Mouse (Mus musculus): ENCODE results near the gene Fign. TPM values are rescaled to one million over a fixed set of nuclear protein-coding genes. Genes with fewer than 3 reads are reported as not detected.

Gene Fign
- polyA plus RNA-seq (2016; fragmentation: Nextera tagmentation; extraction: Ambion mirVana), result 13.3 and 14.5 TPM in 2 replicates

DNA sequence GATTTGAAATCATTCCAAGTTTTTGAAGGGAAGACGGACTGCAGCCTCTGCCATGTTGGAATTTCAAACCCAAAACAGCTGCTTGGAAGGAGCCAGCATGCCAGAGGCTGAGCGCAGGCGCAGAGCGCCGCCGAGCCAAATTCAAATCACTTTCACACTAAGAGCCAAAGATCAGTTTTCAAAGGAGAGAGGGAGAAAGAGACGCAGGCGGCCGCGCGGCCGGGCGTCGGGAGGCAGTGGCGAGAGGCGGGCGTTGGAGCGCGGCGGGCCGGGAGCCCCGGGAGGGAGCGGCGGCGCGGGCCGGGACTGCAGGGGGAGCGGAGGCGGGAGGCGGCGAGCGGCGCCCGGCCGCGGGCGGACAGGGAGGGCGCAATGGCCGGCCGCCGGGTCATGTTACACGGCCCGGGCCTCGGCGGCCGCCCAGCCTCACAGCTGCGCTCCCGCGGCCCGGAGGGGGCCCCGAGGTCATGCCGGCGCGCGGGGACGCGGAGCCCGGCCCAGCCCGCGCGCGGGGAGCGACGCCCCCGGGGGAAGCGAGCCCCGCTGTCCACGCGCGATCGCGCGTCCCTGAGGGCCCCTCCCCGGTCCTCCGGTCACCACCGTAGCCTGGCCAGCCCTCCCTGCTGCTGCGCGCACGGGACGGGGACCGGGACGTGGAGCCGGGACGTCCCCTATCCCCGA is at the start of gene Fign:
Gene Fign (minus strand): TSS at position 102 of the 681 bp plus-strand sequence.
- Histone ChIP-seq H3K9ac (peak within 1 kb of the TSS; percentile 93), H3K4me3 (peak within 1 kb of the TSS; percentile 72), H3K4me1 (peaks cover 20% of the 10 kb centered on the region), H3K9me3 (replicated peaks) (no peaks in the 10 kb centered on the region), H3K27me3 (no peaks in the 10 kb centered on the region), H3K4me2 (replicated peaks) (peak within 1 kb of the TSS; percentile 79), H3K27ac (peak within 1 kb of the TSS; percentile 99), H3K36me3 (no peaks in the 10 kb centered on the region)
- whole genome bisulfite sequencing, result under 1% methylated on average over 45 of the region's 85 CpGs
- ATAC-seq (ENCODE audit: low FRiP score), result peak; percentile 84

DNA sequence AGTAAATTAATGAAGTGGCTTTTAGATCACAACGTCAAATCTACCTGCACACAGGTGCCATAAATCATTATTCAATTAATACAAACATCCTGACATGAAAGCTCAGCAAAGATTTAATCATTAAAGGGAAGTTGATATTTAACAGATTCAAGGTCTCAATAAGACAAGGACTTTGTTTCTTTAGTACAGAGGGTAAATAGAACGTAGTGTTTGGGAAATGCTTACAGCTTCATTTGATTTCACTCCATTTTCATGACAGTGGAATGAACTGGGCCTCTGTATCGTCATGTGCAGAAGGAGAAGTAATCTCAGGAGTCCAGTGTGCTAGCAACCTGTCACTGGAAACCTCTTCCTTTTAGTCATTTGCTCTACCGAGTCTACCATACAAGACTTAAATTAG is 35.8 kb upstream of the Fign start:
- H3K9me3 ChIP-seq (replicated peaks), result no peaks in the 10 kb centered on the region
- H3K4me1 ChIP-seq, result no peaks in the 10 kb centered on the region
- no peak overlapping the region for H3K4me3 ChIP-seq
- no peaks in the 10 kb centered on the region for H3K36me3 ChIP-seq
- no peak for ATAC-seq (ENCODE audit: low FRiP score)
- no peak overlapping the region for H3K9ac ChIP-seq
- no peak overlapping the region for H3K27ac ChIP-seq
- H3K4me2 ChIP-seq (replicated peaks), result no peak overlapping the region
- WGBS, result 88% methylated on average over 4 of the region's 4 CpGs
- no peaks in the 10 kb centered on the region for H3K27me3 ChIP-seq

DNA sequence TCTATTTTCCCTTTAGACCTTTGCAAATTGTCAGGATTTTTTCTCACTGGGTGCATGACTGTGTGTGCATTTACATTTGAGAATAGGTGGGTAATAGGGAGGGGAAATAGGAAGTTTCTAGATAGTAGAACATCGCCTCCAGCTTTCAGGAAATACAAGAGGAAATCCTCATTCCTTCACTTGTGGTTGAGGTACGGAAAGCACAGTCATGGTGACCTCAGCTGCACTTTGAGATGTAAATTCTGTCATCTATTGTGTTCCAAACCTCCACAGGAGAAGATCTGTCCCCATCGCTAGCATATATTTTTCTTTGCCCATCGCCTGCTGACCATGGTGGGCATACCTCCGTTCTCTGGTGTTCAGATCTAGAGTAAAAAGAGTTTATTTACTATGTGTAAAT is 22.7 kb upstream of the Fign start:
- Histone ChIP-seq H3K4me2 (replicated peaks) (no peak overlapping the region), H3K27ac (no peak overlapping the region), H3K9me3 (replicated peaks) (no peaks in the 10 kb centered on the region), H3K27me3 (no peaks in the 10 kb centered on the region), H3K9ac (no peak overlapping the region), H3K4me3 (no peak overlapping the region), H3K4me1 (no peaks in the 10 kb centered on the region), H3K36me3 (no peaks in the 10 kb centered on the region)
- WGBS, result 89% methylated on average over 5 of the region's 5 CpGs
- ATAC-seq (ENCODE audit: low FRiP score), result no peak

DNA sequence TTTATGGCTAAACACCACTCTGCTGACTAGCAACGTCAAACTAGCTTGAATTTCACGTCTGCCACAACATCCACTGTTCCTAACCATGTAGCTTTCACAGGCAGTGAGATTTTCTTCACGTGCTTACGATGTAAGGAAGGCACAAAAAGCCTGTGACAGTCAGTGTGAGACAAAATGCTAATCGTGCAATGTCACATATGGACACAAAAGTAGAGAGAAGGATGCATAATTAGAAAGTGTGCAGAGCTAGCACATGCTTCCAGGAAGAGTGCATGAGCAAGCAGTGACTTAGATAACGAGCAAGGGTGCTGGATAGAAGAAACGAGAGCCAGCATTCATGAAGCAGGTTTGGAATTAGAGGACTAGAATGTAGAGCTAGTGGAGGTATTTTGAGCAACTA is 18.8 kb upstream of the Fign start:
- ATAC-seq (ENCODE audit: low FRiP score), result no peak
- no peaks in the 10 kb centered on the region for H3K36me3 ChIP-seq
- H3K9ac ChIP-seq, result no peak overlapping the region
- H3K4me3 ChIP-seq, result no peak overlapping the region
- no peaks in the 10 kb centered on the region for H3K9me3 ChIP-seq (replicated peaks)
- H3K4me1 ChIP-seq, result no peaks in the 10 kb centered on the region
- 76% methylated on average over 7 of the region's 7 CpGs for WGBS
- no peaks in the 10 kb centered on the region for H3K27me3 ChIP-seq
- no peak overlapping the region for H3K4me2 ChIP-seq (replicated peaks)
- H3K27ac ChIP-seq, result no peak overlapping the region

DNA sequence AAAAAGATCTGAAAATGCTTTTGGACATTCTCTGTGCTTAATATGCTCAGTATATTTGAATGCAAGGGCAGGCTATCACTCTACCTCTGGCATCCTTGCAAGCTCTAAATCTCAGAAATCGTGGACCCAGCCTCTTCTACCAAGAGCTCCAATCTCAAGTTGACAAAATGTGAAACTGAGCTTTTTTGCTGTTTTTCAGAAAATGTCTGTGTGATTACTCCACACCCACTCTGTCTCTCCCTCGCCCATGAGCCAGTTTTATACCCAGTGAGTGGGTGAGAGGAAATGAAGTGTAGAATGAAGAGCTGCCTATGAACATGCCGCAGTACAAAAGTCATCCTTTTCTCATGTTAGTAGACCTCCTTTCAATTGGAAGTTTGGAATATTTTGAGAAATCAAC is 13.3 kb upstream of the Fign start:
- no peak for ATAC-seq (ENCODE audit: low FRiP score)
- H3K4me2 ChIP-seq (replicated peaks), result no peak overlapping the region
- H3K27ac ChIP-seq, result no peak overlapping the region
- H3K4me1 ChIP-seq, result no peaks in the 10 kb centered on the region
- H3K9me3 ChIP-seq (replicated peaks), result no peaks in the 10 kb centered on the region
- H3K27me3 ChIP-seq, result no peaks in the 10 kb centered on the region
- H3K36me3 ChIP-seq, result no peaks in the 10 kb centered on the region
- 90% methylated on average over 3 of the region's 3 CpGs for WGBS
- no peak overlapping the region for H3K4me3 ChIP-seq
- no peak overlapping the region for H3K9ac ChIP-seq

DNA sequence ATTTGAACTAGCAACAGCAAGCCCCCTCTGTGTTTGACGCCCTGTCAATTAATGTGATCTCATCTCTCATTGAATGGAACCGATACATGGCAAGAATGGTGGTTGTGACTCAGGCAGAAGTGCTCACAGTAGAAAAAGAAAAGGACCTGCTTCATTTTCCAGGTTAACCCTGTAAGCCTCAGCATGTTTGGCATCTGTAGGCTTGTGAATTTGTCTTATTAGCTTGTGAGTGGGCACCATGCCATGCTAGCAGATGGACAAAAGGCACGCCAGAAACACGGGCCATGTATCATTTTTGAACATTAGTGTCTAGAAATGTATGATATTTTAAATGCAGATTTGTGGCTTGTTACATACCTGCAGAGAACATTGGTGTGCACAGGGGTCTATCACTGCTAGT is 12.0 kb upstream of the Fign start:
- Histone ChIP-seq H3K9me3 (replicated peaks) (no peaks in the 10 kb centered on the region), H3K4me1 (no peaks in the 10 kb centered on the region), H3K36me3 (no peaks in the 10 kb centered on the region), H3K9ac (no peak overlapping the region), H3K27ac (no peak overlapping the region), H3K27me3 (no peaks in the 10 kb centered on the region), H3K4me3 (no peak overlapping the region), H3K4me2 (replicated peaks) (no peak overlapping the region)
- 93% methylated on average over 4 of the region's 4 CpGs for WGBS
- ATAC-seq (ENCODE audit: low FRiP score), result no peak

DNA sequence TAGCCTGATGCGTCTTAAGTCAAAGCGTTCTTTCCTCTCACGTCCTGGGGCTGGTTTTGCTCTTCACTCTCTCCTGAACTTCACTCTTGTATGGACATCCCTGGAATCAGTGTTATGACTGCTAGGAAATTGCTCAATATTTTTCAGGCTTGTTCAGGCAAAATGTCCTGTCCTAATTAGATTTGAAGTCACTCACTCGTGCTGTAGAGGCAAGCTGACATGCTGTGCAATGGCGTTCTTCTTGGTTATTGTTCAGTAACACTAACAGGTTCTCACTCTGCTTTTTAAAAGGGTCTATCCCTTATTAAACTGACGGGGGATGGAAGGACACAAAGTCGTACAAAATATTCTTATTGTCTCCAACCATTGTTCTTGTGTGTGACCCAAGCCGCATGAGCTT is 10.2 kb upstream of the Fign start:
- no peaks in the 10 kb centered on the region for H3K36me3 ChIP-seq
- no peaks in the 10 kb centered on the region for H3K9me3 ChIP-seq (replicated peaks)
- 75% methylated on average over 8 of the region's 8 CpGs for WGBS
- no peak overlapping the region for H3K27ac ChIP-seq
- no peak overlapping the region for H3K9ac ChIP-seq
- ATAC-seq (ENCODE audit: low FRiP score), result no peak
- no peak overlapping the region for H3K4me3 ChIP-seq
- H3K4me2 ChIP-seq (replicated peaks), result no peak overlapping the region
- H3K4me1 ChIP-seq, result no peaks in the 10 kb centered on the region
- no peaks in the 10 kb centered on the region for H3K27me3 ChIP-seq

DNA sequence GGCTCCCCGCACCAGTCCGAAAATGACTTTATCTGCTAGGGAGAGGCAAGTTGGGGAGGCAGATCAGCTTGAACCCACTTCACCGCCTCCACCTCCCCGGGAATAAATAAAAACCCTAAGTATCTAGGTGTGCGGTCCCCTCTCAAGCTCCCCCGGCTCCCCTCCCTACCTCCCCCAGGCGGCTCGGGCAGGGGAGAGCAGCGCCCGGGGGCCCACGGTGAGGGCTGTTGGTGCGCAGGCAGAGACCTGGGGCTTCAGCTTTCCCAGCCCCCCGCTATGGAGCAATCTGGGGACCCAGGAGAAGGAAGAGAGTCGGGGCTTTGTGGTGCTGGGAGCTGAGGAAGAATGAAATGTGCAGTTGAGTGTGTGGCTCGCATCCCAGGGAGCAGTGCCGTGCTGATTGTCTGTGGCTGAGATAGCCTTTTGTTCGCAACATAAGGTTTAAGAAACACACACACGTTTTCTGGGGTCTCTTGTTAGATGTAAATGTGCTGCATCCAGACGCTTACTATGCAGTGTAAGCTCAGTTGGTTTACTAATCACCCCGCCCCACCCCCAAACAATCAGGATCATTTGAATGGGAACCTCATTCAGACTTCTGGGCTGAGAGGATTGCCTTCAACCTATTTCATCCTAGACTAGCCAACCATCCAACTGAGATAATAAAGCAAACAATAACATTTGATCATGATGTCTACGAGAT is 931 bp upstream of the Fign start:
- Histone ChIP-seq H3K27me3 (no peaks in the 10 kb centered on the region), H3K4me3 (peak overlapping the region; percentile 72), H3K4me1 (peaks cover 14% of the 10 kb centered on the region), H3K9ac (peak overlapping the region; percentile 93), H3K27ac (peak overlapping the region; percentile 99), H3K4me2 (replicated peaks) (peak overlapping the region; percentile 79), H3K9me3 (replicated peaks) (no peaks in the 10 kb centered on the region), H3K36me3 (no peaks in the 10 kb centered on the region)
- 2% methylated on average over 21 of the region's 21 CpGs for WGBS
- ATAC-seq (ENCODE audit: low FRiP score), result peak; percentile 90

DNA sequence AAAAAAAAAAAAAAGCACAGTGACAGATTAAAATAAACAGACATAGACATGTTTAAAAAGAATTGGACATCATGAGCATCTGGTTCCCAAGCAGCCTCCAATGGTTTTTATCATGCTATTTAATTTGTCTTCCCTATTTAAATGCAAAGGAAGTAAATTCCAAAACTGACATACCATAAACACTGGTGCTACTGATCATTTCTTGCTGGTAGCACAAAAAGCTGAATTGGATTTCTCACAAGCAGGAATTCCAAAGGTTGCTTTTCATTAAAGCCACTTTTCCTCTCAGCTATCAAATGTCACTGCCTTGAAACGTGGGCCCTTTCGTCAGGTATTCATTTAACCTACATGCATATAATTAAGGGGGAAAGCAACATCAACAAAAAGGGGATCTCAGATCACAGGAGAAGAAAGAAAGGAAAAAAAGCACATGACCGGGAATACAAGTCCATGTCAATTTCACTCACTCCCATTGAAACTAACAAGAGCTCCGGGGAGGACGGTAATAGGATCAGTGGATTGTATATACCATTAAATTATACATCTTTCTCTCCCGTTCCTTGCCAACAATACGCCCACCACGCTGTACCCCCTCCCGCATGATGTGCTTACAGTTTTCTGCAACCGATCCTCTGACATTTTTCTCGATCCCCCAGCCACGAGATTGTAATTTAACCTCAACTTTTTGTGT is 972 bp downstream of the Fign start:
- peak overlapping the region; percentile 72 for H3K4me3 ChIP-seq
- no peaks in the 10 kb centered on the region for H3K27me3 ChIP-seq
- no peak for ATAC-seq (ENCODE audit: low FRiP score)
- H3K9ac ChIP-seq, result peak overlapping the region; percentile 93
- peak overlapping the region; percentile 99 for H3K27ac ChIP-seq
- no peaks in the 10 kb centered on the region for H3K9me3 ChIP-seq (replicated peaks)
- H3K36me3 ChIP-seq, result no peaks in the 10 kb centered on the region
- peaks cover 24% of the 10 kb centered on the region for H3K4me1 ChIP-seq
- WGBS, result under 1% methylated on average over 12 of the region's 12 CpGs
- peak overlapping the region; percentile 79 for H3K4me2 ChIP-seq (replicated peaks)

DNA sequence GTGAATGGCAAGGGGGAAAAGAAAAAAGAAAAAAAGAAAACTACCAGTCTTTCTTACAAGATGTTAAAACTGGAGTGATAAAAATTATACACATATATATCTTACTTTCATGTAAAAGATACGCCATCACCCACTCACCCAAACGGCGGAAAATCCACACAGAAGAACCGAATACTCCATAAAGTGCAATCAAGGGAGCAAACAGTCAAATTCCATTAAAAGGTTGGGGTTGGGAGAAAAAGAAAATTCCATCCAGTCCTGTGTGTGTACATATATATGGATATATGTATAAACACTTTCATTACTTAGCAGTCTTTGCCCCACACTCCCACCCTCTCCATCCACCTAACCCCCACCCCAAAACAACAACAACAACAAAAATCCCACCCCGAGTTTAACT is 1.7 kb downstream of the Fign start:
- H3K4me3 ChIP-seq, result peak overlapping the region; percentile 72
- H3K4me2 ChIP-seq (replicated peaks), result peak overlapping the region; percentile 79
- H3K9ac ChIP-seq, result peak overlapping the region; percentile 93
- H3K36me3 ChIP-seq, result no peaks in the 10 kb centered on the region
- H3K9me3 ChIP-seq (replicated peaks), result no peaks in the 10 kb centered on the region
- ATAC-seq (ENCODE audit: low FRiP score), result no peak
- WGBS, result 20% methylated on average over 5 of the region's 5 CpGs
- H3K27me3 ChIP-seq, result no peaks in the 10 kb centered on the region
- peaks cover 24% of the 10 kb centered on the region for H3K4me1 ChIP-seq
- H3K27ac ChIP-seq, result 0 out of 2 replicates have a peak overlapping the region, but pooled peaks have one; percentile 55

DNA sequence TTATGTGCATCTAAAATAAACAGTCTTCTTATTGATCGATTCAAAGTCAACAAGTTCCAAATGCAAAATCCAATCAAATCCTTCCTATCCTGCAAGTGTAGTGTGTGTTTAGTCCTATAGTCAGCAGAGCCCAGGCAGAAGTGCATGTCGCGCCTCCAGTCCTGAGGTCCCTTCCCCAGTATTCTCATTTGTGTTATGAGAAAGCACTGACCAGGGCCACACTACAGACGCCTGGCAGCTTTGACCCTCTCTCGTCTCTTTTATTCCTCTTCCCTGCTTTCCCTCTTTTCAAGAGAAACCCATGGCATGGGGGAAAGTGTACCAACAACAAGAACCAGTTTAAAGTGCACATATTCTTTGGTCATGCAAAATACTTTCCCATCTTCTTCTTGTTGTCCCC is 2.3 kb downstream of the Fign start:
- no peak for ATAC-seq (ENCODE audit: low FRiP score)
- H3K27ac ChIP-seq, result peak overlapping the region; percentile 75

DNA sequence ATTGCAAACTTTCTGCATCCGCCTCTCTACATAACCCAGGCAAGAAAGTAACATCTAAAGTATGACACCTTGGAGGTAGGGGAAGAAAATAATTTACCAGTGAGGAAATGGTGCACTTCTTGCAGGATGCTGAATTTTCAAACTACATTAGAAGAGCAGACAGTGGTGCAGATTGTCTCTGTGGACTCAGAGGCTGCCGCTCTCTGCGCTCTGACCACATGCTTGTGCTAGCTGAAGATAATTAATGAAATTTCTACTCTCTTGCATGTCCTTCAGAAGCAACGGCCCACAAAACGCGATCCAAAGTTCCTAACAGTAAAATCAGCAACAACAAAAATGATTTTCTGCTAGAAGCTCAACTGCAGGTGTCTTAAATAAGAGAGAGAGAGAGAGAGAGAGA is 4.8 kb downstream of the Fign start:
- WGBS, result 51% methylated on average over 6 of the region's 6 CpGs
- H3K4me1 ChIP-seq, result peaks cover 23% of the 10 kb centered on the region
- no peak overlapping the region for H3K9ac ChIP-seq
- H3K27me3 ChIP-seq, result no peaks in the 10 kb centered on the region
- no peaks in the 10 kb centered on the region for H3K36me3 ChIP-seq
- H3K4me3 ChIP-seq, result no peak overlapping the region
- H3K4me2 ChIP-seq (replicated peaks), result peak overlapping the region; percentile 32
- no peaks in the 10 kb centered on the region for H3K9me3 ChIP-seq (replicated peaks)
- no peak for ATAC-seq (ENCODE audit: low FRiP score)
- no peak overlapping the region for H3K27ac ChIP-seq

More for the DNA sequence above, 2.3 kb downstream of the Fign start:
- peak overlapping the region; percentile 79 for H3K4me2 ChIP-seq (replicated peaks)
- H3K36me3 ChIP-seq, result no peaks in the 10 kb centered on the region
- WGBS, result 12% methylated on average over 5 of the region's 5 CpGs
- no peaks in the 10 kb centered on the region for H3K27me3 ChIP-seq
- H3K9me3 ChIP-seq (replicated peaks), result no peaks in the 10 kb centered on the region
- H3K4me3 ChIP-seq, result peak overlapping the region; percentile 34
- peaks cover 26% of the 10 kb centered on the region for H3K4me1 ChIP-seq
- H3K9ac ChIP-seq, result peak overlapping the region; percentile 42

All from hindbrain, embryonic 12.5 days (tissue).